Comparison of ENCODE assay signal across 32 mouse cellular contexts in genomic region chr9:119328488-119328887, GRCm38 (mm10). TPM values are rescaled to one million over a fixed set of nuclear protein-coding genes. Genes with fewer than 3 reads are reported as not detected.
A peak's percentile ranks its signal among the peaks of the same experiment; 100 is the strongest.
DNase-seq lines count a peak whose midpoint lies in the region; ATAC-seq and TF ChIP-seq lines count a peak whose summit lies in the region.
"Had no signal": no experiment of that assay in that cellular context is flagged by ENCODE, and none has a peak within 500 bp of the region (broad histone marks: within the 10 kb centered on the region; RNA-seq: fewer than 3 reads in every experiment).

No protein-coding gene starts in this region.

- peak; percentile 15 for DNase-seq in heart, postnatal 0 days (ENCODE audit: low spot score)
- no peak for DNase-seq in heart, adult 9 months (ENCODE audit: low spot score in 2 of 2)
- peak; percentile 96 for DNase-seq in MEL-GATA-1-ER (ENCODE audit: extremely low read depth, low read depth)
- DNase-seq in fat pad, adult 2 months (ENCODE audit: extremely low read depth, low read depth, low spot score) = peak; percentile 79
- DNase-seq in thymus, postnatal 25 days = no peak
- DNase-seq: adrenal gland, postnatal 25 days; cerebellum, adult 9-10 months; gastrocnemius, adult 2 months; heart, adult 11 months; kidney, adult 8-10 months; layer of hippocampus, adult 9-11 months; left cerebral cortex, postnatal 4 days; lung, postnatal 36 days; right cerebral cortex, adult 18-20 months; thymus, adult 2 months had no signal

- no peaks in the 10 kb centered on the region for H3K36me3 ChIP-seq in heart, postnatal 0 days (replicated peaks; ENCODE audit: control insufficient read depth, insufficient read depth, low read length)
- H3K36me3 ChIP-seq: heart, embryonic 12.5 days; limb, embryonic 15.5 days; liver, embryonic 15.5 days; lung, embryonic 15.5 days; neural tube, embryonic 15.5 days had no signal

- H3K9ac ChIP-seq in heart, postnatal 0 days (replicated peaks; ENCODE audit: low read depth, low read length) = no peak overlapping the region
- H3K9ac ChIP-seq: forebrain, embryonic 13.5 days; heart, embryonic 12.5 days; hindbrain, embryonic 14.5 days; limb, embryonic 15.5 days; liver, embryonic 15.5 days; lung, embryonic 15.5 days; neural tube, embryonic 15.5 days had no signal

- WGBS in heart, postnatal 0 days = 32% methylated on average over 3 of the region's 3 CpGs

- no peak overlapping the region for H3K27ac ChIP-seq in heart, postnatal 0 days (ENCODE audit: low read depth)
- H3K27ac ChIP-seq: forebrain, embryonic 13.5 days; gastrocnemius, adult 2 months; hindbrain, embryonic 14.5 days; left cerebral cortex, adult 2 months; limb, embryonic 15.5 days; liver, embryonic 15.5 days; lung, embryonic 15.5 days; neural tube, embryonic 15.5 days had no signal

- no peaks in the 10 kb centered on the region for H3K9me3 ChIP-seq in heart, postnatal 0 days (replicated peaks; ENCODE audit: control insufficient read depth, low read length)
- H3K9me3 ChIP-seq: forebrain, embryonic 13.5 days; heart, embryonic 12.5 days; limb, embryonic 15.5 days; liver, embryonic 15.5 days; lung, embryonic 15.5 days; neural tube, embryonic 15.5 days had no signal

- TF ChIP-seq CTCF in heart, postnatal 0 days (IDR thresholded peaks at IDR 0.05; ENCODE audit: low read depth) = no peak

- H3K4me1 ChIP-seq in heart, postnatal 0 days (ENCODE audit: control insufficient read depth, insufficient read depth) = 0 out of 2 replicates have a peak, but pooled peaks cover 3% of the 10 kb centered on the region
- H3K4me1 ChIP-seq: heart, embryonic 12.5 days; limb, embryonic 15.5 days; lung, embryonic 15.5 days; neural tube, embryonic 15.5 days had no signal

- H3K4me3 ChIP-seq in heart, postnatal 0 days (ENCODE audit: low read depth, low read length) = no peak overlapping the region
- H3K4me3 ChIP-seq: erythroblast, embryonic 14.5 days; forebrain, embryonic 13.5 days; gastrocnemius, adult 2 months; heart, embryonic 12.5 days; left cerebral cortex, adult 2 months; limb, embryonic 15.5 days; liver, embryonic 15.5 days; lung, embryonic 15.5 days; neural tube, embryonic 15.5 days had no signal

- no peak overlapping the region for H3K4me2 ChIP-seq in heart, postnatal 0 days (ENCODE audit: low read depth, low read length)
- H3K4me2 ChIP-seq: forebrain, embryonic 13.5 days; heart, embryonic 12.5 days; hindbrain, embryonic 14.5 days; limb, embryonic 15.5 days; liver, embryonic 15.5 days; lung, embryonic 15.5 days; midbrain, embryonic 11.5 days; neural tube, embryonic 15.5 days had no signal

- no peak for ATAC-seq in heart, postnatal 0 days (ENCODE audit: insufficient read depth, low read depth)
- ATAC-seq in megakaryocyte progenitor cell, adult 5-6 weeks (replicated peaks; ENCODE audit: poor library complexity) = peak; percentile 63
- ATAC-seq in CD4-positive, CD25-positive, alpha-beta regulatory T cell, adult 4 months = no peak
- ATAC-seq: forebrain, embryonic 13.5 days; inflammation-experienced regulatory T-cells, adult 6 months had no signal

- no peak for TF ChIP-seq EP300 in heart, postnatal 0 days (IDR thresholded peaks at IDR 0.05; ENCODE audit: low read depth)

- no peaks in the 10 kb centered on the region for H3K27me3 ChIP-seq in heart, postnatal 0 days (ENCODE audit: control insufficient read depth, insufficient read depth, low read length)
- H3K27me3 ChIP-seq: forebrain, embryonic 13.5 days; heart, embryonic 12.5 days; limb, embryonic 15.5 days; liver, embryonic 15.5 days; lung, embryonic 15.5 days; neural tube, embryonic 15.5 days had no signal

RNA-seq across cellular contexts. Expression of gene Oxsr1, which starts 6.3 kb away (rescaled TPM):
- total RNA-seq in heart, postnatal 0 days (2014; rRNA removed; ENCODE audit: low replicate concordance) = 28.1 and 28.8 TPM in 2 replicates
- polyA plus RNA-seq in heart, postnatal 0 days (2015; fragmentation: Nextera tagmentation; extraction: Ambion mirVana) = 6.4 and 6.7 TPM in 2 replicates
- 14.5 and 16.9 TPM in 2 replicates for total RNA-seq in megakaryocyte progenitor cell, adult 5-6 weeks (2015)
- 29.1 and 32.2 TPM in 2 replicates for total RNA-seq in megakaryocyte progenitor cell, adult 5-6 weeks (2017)
- 1 to 10 TPM; 7.6 to 8.0 TPM for polyA plus RNA-seq in CD4-positive, CD25-positive, alpha-beta regulatory T cell, adult 4 months (2017; shearing (Covaris generic))

RNA-seq across cellular contexts. Expression of gene Acaa1a, which starts 11.0 kb away (rescaled TPM):
- 179 and 206 TPM in 2 replicates for total RNA-seq in heart, postnatal 0 days (2014; rRNA removed; ENCODE audit: low replicate concordance)
- polyA plus RNA-seq in heart, postnatal 0 days (2015; fragmentation: Nextera tagmentation; extraction: Ambion mirVana) = 89.1 and 89.8 TPM in 2 replicates
- total RNA-seq in megakaryocyte progenitor cell, adult 5-6 weeks (2015) = 19.5 and 20.9 TPM in 2 replicates
- total RNA-seq in megakaryocyte progenitor cell, adult 5-6 weeks (2017) = 23.2 and 30.1 TPM in 2 replicates
- polyA plus RNA-seq in CD4-positive, CD25-positive, alpha-beta regulatory T cell, adult 4 months (2017; shearing (Covaris generic)) = 10 to 100 TPM; 38.7 to 55.1 TPM

RNA-seq across cellular contexts. Expression of gene Myd88, which starts 12.7 kb away (rescaled TPM):
- 9.7 and 14.3 TPM in 2 replicates for total RNA-seq in heart, postnatal 0 days (2014; rRNA removed; ENCODE audit: low replicate concordance)
- polyA plus RNA-seq in heart, postnatal 0 days (2015; fragmentation: Nextera tagmentation; extraction: Ambion mirVana) = 15.8 and 17.0 TPM in 2 replicates
- total RNA-seq in megakaryocyte progenitor cell, adult 5-6 weeks (2015) = 33.4 and 34.6 TPM in 2 replicates
- 21.2 and 23.1 TPM in 2 replicates for total RNA-seq in megakaryocyte progenitor cell, adult 5-6 weeks (2017)
- polyA plus RNA-seq in CD4-positive, CD25-positive, alpha-beta regulatory T cell, adult 4 months (2017; shearing (Covaris generic)) = 10 to 100 TPM; 63.4 to 74.5 TPM

RNA-seq across cellular contexts. Expression of gene Xylb, which starts 28.7 kb away (rescaled TPM):
- 0.04 and 0.12 TPM in 2 replicates for total RNA-seq in heart, postnatal 0 days (2014; rRNA removed; ENCODE audit: low replicate concordance)
- 0.26 and 0.46 TPM in 2 replicates for polyA plus RNA-seq in heart, postnatal 0 days (2015; fragmentation: Nextera tagmentation; extraction: Ambion mirVana)
- 3.6 and 3.8 TPM in 2 replicates for total RNA-seq in megakaryocyte progenitor cell, adult 5-6 weeks (2015)
- total RNA-seq in megakaryocyte progenitor cell, adult 5-6 weeks (2017) = 2.2 and 5.2 TPM in 2 replicates
- under 1 TPM; 0.48 to 0.54 TPM for polyA plus RNA-seq in CD4-positive, CD25-positive, alpha-beta regulatory T cell, adult 4 months (2017; shearing (Covaris generic))

RNA-seq across cellular contexts. Expression of gene Slc22a14, which starts 36.9 kb away (rescaled TPM):
- 0.19 TPM in 1 of 2 replicates, not detected in the other for total RNA-seq in heart, postnatal 0 days (2014; rRNA removed; ENCODE audit: low replicate concordance)
- 0.08 and 0.11 TPM in 2 replicates for polyA plus RNA-seq in heart, postnatal 0 days (2015; fragmentation: Nextera tagmentation; extraction: Ambion mirVana)
- total RNA-seq in megakaryocyte progenitor cell, adult 5-6 weeks (2015) = not detected in 2 replicates
- not detected in 2 replicates for total RNA-seq in megakaryocyte progenitor cell, adult 5-6 weeks (2017)
- not detected for polyA plus RNA-seq in CD4-positive, CD25-positive, alpha-beta regulatory T cell, adult 4 months (2017; shearing (Covaris generic))
- total RNA-seq: adrenal gland, postnatal 25 days; gastrocnemius, adult 2 months; left cerebral cortex, adult 2 months; left cerebral cortex, postnatal 4 days; midbrain, postnatal 0 days had no signal
- polyA plus RNA-seq: erythroblast, embryonic 14.5 days; forebrain, embryonic 13.5 days; frontal cortex, adult 2 months; heart, embryonic 12.5 days; hindbrain, embryonic 14.5 days; inflammation-experienced regulatory T-cells, adult 6 months; limb, embryonic 15.5 days; lung, embryonic 15.5 days; midbrain, embryonic 11.5 days; midbrain, postnatal 0 days; neural tube, embryonic 15.5 days; small intestine, adult 2 months; stomach, embryonic 16.5 days had no signal

Comparison
In these comparisons a context has a peak if more than half of its experiments do, and no peak if none do; other contexts are left out.
1. DNase-seq: peak in heart, postnatal 0 days (single experiment), MEL-GATA-1-ER (single experiment) and fat pad, adult 2 months (single experiment); none in heart, adult 9 months (0 of 2) and thymus, postnatal 25 days (single experiment).